Mouse (Mus musculus) frontal cortex, postnatal 25 days (tissue): Measurements from ENCODE around the gene Col5a1.

ENCODE experiments used
- DNase-seq, 2 experiments: peaks; one replicate each; pipeline ENCODE4 v3.0.0; 2022; ENCODE audit warnings: low spot score in 2 of 2

Gene Col5a1

DNA sequence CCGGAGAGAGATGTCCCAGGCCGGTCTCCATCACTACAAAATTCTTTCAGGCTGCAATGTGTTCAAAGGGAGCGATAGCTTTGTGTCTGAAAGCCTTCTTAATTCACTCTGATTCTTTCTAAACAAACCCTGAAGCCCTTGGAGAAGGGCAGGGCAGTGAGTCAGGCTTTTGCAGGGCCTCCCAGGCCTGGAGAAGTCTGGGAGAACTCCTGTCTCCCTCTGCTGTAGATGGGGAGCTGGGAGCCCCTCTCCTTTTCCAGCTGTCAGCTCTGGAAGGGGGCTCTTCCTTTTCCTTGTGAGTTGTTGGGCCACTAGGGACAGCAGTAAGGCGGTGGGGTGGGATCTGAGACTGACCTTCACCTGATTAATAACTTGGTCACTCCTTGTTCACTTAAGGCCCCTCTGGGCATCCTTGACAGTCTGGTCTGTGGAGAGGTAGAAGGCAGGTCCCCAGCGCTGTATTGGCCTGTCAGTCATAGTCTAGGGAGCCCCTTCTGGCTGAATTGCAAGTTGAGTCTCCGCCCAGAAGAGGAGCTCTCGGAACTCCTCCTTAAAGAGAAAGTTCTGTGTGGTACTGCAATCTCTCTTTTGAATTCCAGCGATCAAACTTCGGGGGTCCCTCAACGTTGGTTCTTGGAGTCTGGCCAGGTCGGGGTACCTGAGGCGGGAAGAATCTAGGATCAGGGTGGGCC lies 623 bp upstream of the Col5a1 start:
- DNase-seq: no peak

DNA sequence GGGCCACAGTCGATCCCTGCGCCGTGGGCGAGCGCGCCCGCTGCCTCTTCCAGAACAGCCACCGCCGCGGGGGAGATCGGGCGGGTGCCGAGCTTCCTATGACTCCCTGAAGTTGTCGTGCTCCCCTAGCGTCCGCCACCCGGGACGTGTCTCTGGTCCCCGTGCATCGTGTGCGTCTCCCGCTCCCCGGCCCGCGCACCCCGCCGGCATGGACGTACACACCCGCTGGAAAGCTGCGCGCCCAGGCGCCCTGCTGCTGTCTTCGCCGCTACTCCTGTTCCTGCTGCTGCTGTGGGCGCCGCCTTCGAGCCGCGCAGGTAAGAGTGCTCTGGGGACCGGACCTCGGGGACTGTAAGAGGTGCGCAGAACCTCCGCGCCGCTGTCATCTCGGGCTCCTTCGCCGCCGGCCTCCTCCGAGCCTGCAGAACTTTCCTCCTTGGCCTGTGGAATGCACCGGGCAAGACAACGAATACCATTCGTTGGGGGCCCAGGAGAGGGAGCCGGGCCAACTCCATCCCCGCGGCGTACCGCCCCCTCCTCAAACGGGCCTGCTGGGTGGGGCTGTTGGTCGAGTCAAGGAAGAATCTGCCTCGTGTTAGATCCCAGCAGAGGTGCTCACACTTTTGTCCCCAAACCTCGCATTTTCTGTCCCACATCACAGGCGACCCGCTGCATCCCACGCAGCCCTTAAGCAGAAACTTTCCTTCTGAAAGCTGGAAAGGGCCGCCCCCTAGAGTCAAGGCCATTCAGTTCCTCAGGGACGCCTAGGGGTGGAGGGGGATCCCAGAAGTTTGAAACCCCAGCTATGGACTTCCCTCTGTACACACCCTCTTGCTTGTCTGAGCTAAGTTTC lies 609 bp downstream of the Col5a1 start:
- DNase-seq: no peak

- DNase-seq: no peak
Measured at GRCm38 (mm10) chr2:27887461-27888264, 1.4 kb downstream of the Col5a1 start.

DNA sequence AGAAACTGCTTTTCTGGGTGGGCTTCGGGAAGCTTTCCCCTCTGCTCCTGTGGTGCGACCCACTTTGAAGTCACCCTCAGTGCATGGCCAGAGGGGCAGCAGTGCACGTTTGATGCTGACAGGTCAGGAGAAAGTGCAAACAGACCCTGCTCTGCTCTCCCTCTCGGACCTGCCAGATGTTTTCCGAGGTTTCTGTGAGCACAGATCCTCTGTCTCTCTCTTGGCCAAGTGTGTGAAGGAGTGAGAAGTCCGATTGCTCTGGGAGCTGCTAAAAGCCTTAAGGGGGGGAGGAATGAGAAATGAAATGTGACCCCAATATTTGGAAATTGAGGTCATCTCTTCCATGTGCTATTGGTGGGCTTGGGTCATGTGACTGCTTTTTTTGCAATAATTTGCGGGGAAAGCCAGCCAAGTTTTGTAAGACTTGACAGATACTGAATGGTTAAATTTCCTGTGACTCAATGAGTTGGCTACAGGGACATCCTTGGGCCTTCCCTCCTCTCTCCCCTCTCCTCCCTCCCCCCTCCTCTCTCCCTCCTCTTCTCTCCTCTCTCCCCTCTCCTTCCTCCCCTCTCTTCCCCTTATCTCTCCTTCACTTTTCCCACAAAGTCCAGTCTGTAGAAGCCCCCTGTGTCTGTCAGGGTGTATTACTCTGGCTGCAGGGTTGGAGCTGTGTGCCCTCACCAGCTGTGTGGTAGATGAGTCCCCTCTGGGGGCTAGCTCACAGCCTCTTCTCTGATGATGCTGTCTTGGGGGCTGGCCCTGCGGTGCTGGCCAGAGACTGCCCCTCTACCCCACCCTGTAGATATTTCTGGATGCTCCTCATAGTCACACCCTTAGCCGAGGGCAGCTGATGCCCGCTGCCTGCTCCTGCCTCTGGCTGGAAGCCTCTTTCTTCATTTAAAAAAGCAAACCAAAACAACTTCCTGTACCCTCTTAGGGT lies 2.6 kb downstream of the Col5a1 start:
- no peak for DNase-seq

DNA sequence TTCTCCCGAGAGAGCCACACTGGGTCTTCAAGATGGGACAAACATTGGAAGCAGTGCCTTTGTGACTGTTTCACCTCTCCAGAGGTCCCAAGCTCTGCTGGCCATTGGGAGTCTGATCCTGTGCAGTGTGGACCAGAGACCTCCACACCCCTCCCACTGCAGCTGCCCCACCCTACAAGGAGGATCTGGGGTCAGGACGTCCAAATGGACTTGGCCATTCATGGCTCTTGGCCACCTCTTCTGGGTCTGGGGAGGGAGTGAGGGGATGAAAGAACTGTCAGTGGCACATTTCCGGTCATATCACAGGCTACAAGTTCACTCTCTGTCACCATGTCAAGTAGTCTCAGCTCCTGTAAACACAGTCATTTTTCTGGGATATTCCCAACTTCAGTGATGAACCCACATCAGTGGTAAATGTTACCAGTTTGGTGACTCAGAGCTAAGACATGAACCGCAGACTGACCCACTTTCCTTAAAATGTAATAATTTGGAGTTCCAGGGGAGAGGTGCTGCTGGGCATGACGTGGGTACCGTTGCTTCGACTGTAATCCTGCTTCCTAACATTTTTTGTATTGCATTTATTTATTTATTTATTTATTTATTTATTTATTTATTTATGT lies 5.8 kb downstream of the Col5a1 start:
- no peak for DNase-seq

- no peak for DNase-seq
Measured at GRCm38 (mm10) chr2:27893015-27893414, 6.8 kb downstream of the Col5a1 start.

DNA sequence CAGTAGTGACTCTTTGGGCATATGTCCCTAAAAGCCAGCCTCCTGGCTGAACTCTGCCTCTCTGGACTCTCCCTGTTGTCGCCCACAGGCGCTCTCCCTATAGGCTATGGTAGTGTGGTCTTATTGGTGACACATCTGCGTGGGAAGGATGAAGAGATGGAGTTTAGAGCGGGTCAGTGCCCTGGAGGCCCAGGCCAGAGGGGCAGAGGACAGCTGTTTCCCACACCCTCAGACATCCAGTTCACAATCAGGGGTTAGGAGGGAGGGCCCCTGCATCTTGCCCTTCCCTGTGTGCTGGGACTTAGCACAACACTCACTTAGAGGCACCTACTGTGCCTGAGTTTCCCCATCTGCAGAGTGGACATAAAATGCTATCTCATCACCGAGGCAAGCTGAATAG lies 8.8 kb downstream of the Col5a1 start:
- DNase-seq: no peak

DNA sequence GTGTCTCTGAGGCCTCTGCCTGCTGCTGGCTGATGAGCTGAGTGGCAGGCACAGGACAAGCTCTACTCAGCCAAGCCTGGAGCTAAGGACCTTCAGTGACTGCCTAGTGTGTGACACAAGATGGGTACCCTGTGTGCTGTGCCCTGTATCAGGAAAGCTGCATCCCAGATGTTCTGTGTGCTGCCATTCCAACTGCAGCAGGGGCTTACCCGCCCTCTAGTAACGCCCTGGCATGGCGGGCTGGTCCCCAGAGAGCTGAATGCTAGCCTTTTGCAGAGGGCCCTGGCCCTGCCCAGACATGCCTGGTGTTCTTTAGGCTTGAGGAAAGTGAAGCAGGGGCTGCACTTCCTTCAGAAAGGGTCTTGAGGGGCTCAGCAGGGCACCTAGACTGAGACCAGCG lies 9.4 kb downstream of the Col5a1 start:
- DNase-seq: no peak

GRCm38 (mm10) chr2:27897161-27897560 lies 10.9 kb downstream of the Col5a1 start:
- no peak for DNase-seq

DNA sequence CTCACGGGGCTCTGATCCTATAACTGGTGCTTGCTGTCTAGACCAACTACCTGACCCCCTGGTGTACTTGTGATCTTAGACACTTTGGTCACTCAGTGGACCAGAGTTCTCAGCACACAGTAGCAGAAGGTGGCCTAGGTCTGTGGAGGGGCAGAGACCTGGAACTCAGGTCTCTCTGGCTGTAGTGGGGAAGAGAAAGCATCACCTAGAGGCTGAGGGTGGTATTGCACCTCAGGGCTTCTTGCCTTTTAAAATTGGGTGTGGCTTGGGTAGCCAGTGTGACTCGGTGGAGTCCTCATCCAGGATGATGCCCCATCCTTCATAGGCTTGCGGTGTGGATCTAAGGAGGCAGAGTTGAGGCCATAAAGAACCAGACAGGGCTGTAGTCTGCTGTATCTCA lies 13.7 kb downstream of the Col5a1 start:
- no peak for DNase-seq

- DNase-seq: no peak
Measured at GRCm38 (mm10) chr2:27901076-27901475, 14.9 kb downstream of the Col5a1 start.

- no peak for DNase-seq
Measured at GRCm38 (mm10) chr2:27901525-27902245, 15.5 kb downstream of the Col5a1 start.

DNA sequence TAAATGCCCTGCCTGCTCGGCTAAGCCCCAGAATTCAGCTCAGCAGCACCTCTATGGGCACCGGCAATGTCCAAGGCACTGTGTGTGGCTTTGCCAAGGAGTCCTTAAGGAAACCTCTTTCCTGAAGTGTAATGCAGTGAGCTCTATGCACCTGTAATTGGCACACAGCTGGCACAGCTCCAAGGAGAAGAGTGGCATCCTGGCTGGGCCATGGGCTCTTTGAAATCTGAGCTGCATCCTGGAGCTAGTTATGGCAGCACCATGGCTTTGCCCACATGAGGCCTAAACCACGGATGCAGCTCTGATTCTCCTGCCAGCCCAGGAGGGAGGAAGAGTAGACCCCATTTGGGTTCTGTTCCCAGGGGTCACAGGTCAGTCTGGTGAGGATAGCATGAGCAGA lies 16.1 kb downstream of the Col5a1 start:
- no peak for DNase-seq

DNA sequence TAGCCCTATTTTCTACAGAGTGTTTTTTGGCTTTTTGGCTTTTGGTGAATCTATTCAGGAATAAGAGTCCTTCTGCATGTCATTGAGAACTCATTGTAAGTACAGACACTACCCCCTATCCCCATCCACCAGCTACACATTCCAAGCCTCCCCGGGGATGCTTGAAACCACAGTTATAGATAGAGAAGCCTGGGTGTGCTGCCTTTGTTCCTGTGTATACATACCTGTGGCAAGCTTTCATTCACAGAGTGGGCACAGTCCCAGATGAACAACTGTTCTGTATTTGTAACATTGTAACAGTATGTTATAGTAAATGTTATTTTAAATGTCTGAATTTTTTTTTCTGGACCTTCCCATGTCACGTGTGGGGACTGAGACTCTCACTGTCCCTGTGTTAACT lies 19.2 kb downstream of the Col5a1 start:
- no peak for DNase-seq

GRCm38 (mm10) chr2:27910501-27910900 lies 24.3 kb downstream of the Col5a1 start:
- no peak for DNase-seq

GRCm38 (mm10) chr2:27912546-27913275 lies 26.5 kb downstream of the Col5a1 start:
- no peak for DNase-seq

- no peak for DNase-seq
Measured at GRCm38 (mm10) chr2:27915726-27916125, 29.5 kb downstream of the Col5a1 start.

GRCm38 (mm10) chr2:27916316-27916715 lies 30.1 kb downstream of the Col5a1 start:
- DNase-seq: no peak

DNA sequence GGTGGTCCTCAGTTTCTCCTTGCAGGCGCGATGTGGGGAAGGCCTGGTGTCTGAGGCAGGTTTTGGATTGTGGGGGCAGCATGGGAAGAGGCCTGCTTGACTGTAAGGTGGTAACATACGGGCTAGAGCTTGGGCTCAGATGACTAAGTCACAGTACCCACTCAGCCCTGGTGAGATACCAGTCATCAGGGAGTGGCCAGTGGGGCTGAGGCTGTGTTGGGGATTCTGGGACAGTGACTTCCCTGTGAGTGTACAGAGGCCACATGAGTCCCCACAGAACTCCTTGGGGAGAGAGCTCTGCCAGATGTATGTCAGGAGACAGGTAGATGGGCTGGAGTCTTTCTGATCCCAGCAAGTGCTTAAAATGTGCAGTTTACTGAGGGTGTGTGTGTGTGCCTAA lies 31.0 kb downstream of the Col5a1 start:
- no peak for DNase-seq

GRCm38 (mm10) chr2:27918106-27918505 lies 31.9 kb downstream of the Col5a1 start:
- DNase-seq: no peak
